Mouse (Mus musculus) midbrain, embryonic 10.5 days (tissue): ENCODE measurements around the gene Nphs1. TPM values are rescaled to one million over a fixed set of nuclear protein-coding genes. Genes with fewer than 3 reads are reported as not detected.
A peak's percentile ranks its signal among the peaks of the same experiment; 100 is the strongest.

Experiments
- DNase-seq: peaks from one replicate; pipeline ENCODE4 v3.0.0-alpha.2; 2017; ENCODE audit warnings: low spot score
- H3K27ac ChIP-seq: fragments of 300-500 bp; sonication (generic); replicated peaks from 2 replicates; pipeline ENCODE4 v1.5.1; 2016; ENCODE audit warnings: mild to moderate bottlenecking
- H3K27me3 ChIP-seq: fragments of 300-500 bp; sonication (generic); 2 replicates; pipeline ENCODE4 v1.6.1; 2016; ENCODE audit warnings: low read depth, mild to moderate bottlenecking; ENCODE audit not compliant: poor library complexity, severe bottlenecking
- H3K36me3 ChIP-seq: fragments of 300-500 bp; sonication (generic); 2 replicates; pipeline ENCODE4 v1.6.1; 2016; ENCODE audit warnings: mild to moderate bottlenecking, moderate library complexity
- H3K4me1 ChIP-seq: fragments of 300-500 bp; sonication (generic); 2 replicates; pipeline ENCODE4 v1.6.1; 2016
- H3K4me3 ChIP-seq: fragments of 300-500 bp; sonication (generic); 2 replicates; pipeline ENCODE4 v1.5.1; 2016; ENCODE audit warnings: mild to moderate bottlenecking, moderate library complexity
- H3K9me3 ChIP-seq: fragments of 300-500 bp; sonication (generic); replicated peaks from 2 replicates; pipeline ENCODE4 v1.6.1; 2016; ENCODE audit warnings: mild to moderate bottlenecking
- WGBS: fragments of 180-500 bp; shearing (Covaris S2); methylation state at CpG from one replicate; pipeline ENCODE4 v1.1.7; 2016; 5-methylcytosine and 5-hydroxymethylcytosine counted together
- polyA plus RNA-seq: library from polyadenylated mRNA; unstranded; fragments of >200 nt; fragmentation: Nextera tagmentation; extraction: Ambion mirVana; gene quantifications from 2 replicates; pipeline ENCODE4 v1.2.1, GENCODE M21; 2016

The Nphs1 gene
- polyA plus RNA-seq, 1 experiment from 2014 or later = 0.23 TPM

DNA sequence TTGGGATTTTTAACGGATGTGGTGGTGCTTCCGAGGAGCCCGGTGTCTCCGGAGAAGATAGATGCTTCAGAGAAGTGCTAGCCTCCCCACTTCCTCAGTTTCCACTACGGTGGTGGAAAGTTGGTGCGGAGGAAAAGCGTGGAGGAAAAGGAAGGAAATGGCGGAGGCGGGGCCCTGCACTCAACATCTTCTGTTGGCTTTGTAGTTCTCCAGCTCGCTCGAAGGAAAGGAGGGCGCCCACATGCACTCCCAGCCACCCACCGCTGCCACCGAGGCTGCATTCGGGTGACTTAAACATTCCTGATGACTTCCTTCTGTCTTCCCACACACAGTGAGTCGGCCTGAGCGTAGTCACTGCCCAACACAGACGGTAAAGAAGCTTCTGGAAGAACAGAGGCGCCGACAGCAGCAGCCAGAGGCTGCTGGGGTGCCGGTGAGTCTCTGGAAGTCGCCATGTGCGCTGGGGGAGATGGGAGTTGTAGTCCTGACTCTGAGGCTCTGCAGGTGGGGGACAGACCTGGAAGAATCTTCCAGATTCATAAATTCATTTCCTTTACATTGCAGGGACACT is 35.0 kb upstream of the Nphs1 start:
- H3K27ac ChIP-seq = peak overlapping the region; percentile 69; the same call in 1 of the 2 replicates
- H3K36me3 ChIP-seq = peaks cover 21% of the 10 kb centered on the region
- peaks cover 4% of the 10 kb centered on the region for H3K9me3 ChIP-seq
- 55% methylated on average over 23 of the region's 23 CpGs for WGBS
- H3K27me3 ChIP-seq = peaks cover 42% of the 10 kb centered on the region
- H3K4me1 ChIP-seq = peaks cover 24% of the 10 kb centered on the region
- no peak for DNase-seq
- H3K4me3 ChIP-seq = peak overlapping the region; percentile 63

DNA sequence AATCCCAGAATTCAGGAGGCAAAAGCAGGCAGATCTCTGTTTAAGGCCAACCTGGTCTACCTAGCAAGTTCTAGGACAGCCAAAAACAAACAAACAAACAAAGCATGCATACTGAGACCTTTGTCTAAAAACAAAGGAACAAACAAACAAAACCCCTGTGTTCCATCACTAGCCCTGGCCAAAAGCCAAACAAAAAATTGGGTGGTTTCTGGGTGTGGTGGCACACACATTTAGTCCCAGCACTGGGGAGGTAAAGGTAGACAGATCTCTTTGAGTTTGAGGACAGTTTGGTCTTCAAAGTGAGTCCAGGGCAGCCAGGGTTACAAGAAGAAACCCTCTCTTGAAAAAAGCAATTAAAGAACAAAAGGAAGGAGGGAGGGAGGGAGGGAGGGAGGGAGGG is 28.8 kb upstream of the Nphs1 start:
- H3K9me3 ChIP-seq = no peaks in the 10 kb centered on the region
- H3K4me3 ChIP-seq = no peak overlapping the region
- H3K4me1 ChIP-seq = no peaks in the 10 kb centered on the region
- 0 out of 2 replicates have a peak, but pooled peaks cover under 1% of the 10 kb centered on the region for H3K27me3 ChIP-seq
- H3K36me3 ChIP-seq = peaks cover 21% of the 10 kb centered on the region
- no peak for DNase-seq
- no peak overlapping the region for H3K27ac ChIP-seq

DNA sequence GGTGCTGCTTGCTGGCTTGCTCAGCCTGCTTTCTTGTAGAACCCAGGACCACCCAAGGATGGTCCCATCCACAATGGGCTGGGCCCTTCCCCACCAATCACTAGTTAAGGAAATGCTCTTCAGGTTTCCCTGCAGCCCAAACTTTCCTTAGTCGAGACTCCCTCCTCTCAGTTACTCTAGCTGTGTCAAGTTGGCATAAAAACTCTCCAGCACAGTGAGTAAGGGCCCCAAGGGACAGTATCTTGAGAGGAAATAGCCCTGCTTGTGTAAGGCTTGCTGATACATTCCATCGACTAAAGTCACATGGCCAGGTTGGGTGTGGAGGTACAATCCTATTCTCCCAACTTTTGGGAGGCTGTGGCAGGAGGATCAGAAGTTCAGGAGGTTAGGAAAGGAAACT is 27.9 kb upstream of the Nphs1 start:
- Histone ChIP-seq H3K4me1 (no peaks in the 10 kb centered on the region), H3K27ac (no peak overlapping the region), H3K4me3 (no peak overlapping the region), H3K27me3 (peaks cover 2% of the 10 kb centered on the region), H3K9me3 (no peaks in the 10 kb centered on the region), H3K36me3 (peaks cover 24% of the 10 kb centered on the region)
- WGBS = 67% methylated on average over 2 of the region's 2 CpGs
- no peak for DNase-seq

DNA sequence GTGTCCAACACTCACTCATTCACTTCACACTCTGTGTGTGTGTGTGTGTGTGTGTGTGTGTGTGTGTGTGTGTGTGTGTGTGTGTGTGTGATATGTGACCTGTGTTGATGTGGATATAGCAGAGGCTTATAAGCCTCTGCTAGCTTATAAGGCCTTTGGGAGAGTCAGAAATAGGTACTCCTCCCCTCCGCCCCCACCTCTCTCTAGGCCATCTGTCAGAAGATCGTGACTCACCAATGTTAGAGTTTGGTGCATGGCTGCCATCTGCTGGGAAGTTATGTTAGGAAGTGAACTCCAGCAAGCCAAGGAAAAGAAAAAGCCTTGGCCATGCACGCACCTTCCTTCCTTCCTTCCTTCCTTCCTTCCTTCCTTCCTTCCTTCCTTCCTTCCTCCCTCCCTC is 26.3 kb upstream of the Nphs1 start:
- Histone ChIP-seq H3K36me3 (peaks cover 28% of the 10 kb centered on the region), H3K27ac (no peak overlapping the region), H3K9me3 (no peaks in the 10 kb centered on the region), H3K4me1 (no peaks in the 10 kb centered on the region), H3K4me3 (no peak overlapping the region), H3K27me3 (peaks cover 18% of the 10 kb centered on the region)
- peak; percentile 45 for DNase-seq
- WGBS = 16% methylated on average over 3 of the region's 3 CpGs

DNA sequence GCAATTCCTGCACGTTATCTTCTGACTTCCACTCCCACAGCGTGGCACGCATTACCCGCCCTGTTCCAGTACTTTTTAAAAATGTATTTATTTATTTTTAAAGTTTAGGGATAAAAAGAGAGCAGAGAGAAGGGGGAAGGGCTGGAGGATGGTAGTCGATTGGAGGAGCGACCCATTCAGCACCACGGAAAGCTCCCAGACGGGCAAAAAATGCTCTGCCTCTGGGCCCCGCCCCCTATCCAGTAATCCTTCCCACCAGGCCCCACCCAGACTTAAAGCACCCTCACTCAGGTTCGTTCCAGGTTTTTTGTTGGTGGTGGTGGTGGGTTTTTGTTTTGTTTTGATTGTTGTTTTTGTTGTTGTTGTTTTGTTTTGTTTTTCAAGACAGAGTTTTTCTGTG is 23.9 kb upstream of the Nphs1 start:
- 3% methylated on average over 10 of the region's 10 CpGs for WGBS
- Histone ChIP-seq H3K4me1 (no peaks in the 10 kb centered on the region), H3K27me3 (peaks cover 33% of the 10 kb centered on the region), H3K27ac (no peak overlapping the region), H3K4me3 (no peak overlapping the region), H3K9me3 (no peaks in the 10 kb centered on the region), H3K36me3 (peaks cover 44% of the 10 kb centered on the region)
- no peak for DNase-seq

DNA sequence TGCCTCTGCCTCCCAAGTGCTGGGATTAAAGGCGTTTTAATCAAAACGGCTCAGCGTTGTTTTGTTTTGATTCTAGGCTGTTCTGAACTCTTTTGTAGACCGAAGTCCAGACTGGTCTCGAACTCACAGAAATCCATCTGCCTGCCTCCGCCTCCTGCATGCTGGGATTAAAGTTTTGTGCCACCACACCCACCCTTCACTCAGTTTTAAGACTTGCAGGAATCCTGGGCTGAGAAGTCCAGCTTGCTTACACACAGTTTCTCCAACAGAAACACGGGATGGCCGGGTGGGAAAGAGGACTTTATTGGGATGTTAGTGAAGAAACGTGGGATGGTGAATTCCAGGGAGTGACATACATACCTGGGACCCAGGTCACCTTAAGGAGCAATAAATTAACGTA is 23.4 kb upstream of the Nphs1 start:
- WGBS = 72% methylated on average over 10 of the region's 10 CpGs
- DNase-seq = no peak
- H3K27me3 ChIP-seq = peaks cover 36% of the 10 kb centered on the region
- no peaks in the 10 kb centered on the region for H3K9me3 ChIP-seq
- no peak overlapping the region for H3K4me3 ChIP-seq
- no peaks in the 10 kb centered on the region for H3K4me1 ChIP-seq
- H3K36me3 ChIP-seq = peaks cover 48% of the 10 kb centered on the region
- no peak overlapping the region for H3K27ac ChIP-seq

DNA sequence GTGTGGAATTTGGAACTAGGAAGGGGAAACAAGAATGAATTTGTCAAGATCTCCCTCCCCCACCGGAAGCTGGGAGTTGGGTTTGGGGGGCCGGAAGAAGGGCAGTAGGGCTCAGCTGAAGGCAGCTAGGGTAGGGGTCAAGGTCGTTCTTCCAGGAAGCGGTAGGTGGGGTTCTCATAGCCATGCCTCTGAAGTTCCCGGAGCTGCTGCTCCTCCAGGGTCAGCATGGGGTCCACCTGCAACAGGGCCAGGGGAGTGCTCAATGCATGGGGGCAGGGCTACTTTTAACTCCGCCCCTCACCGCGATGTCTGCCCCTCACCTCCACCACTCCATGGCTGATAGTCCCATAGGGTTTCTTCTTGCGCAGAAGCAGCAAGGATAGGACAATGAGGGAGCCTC is 23.0 kb upstream of the Nphs1 start:
- H3K4me3 ChIP-seq = no peak overlapping the region
- peaks cover 53% of the 10 kb centered on the region for H3K36me3 ChIP-seq
- H3K27ac ChIP-seq = no peak overlapping the region
- no peaks in the 10 kb centered on the region for H3K4me1 ChIP-seq
- 42% methylated on average over 9 of the region's 9 CpGs for WGBS
- H3K27me3 ChIP-seq = peaks cover 41% of the 10 kb centered on the region
- no peaks in the 10 kb centered on the region for H3K9me3 ChIP-seq
- DNase-seq = no peak

DNA sequence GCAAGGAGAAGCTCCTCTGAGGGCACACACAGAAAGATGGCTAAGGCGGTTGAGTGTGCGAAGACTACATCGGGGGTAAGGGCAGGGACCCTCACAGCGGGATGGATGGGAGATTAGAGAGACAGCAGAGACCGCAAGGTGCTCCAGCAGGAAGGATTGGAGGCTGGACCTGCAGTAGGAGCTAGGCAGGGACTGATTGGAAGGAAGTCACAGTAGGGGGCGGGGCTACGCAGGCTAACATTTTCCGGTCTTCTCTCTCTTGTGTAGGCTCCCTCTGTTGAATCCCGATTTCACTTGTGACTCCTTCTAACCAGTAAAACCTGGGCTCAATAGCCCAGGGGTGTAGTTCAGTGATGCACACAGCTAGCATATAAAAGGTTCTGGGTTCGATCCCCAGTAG is 21.2 kb upstream of the Nphs1 start:
- Histone ChIP-seq H3K27ac (no peak overlapping the region), H3K27me3 (peaks cover 44% of the 10 kb centered on the region), H3K4me3 (no peak overlapping the region), H3K9me3 (no peaks in the 10 kb centered on the region), H3K36me3 (peaks cover 64% of the 10 kb centered on the region), H3K4me1 (no peaks in the 10 kb centered on the region)
- WGBS = 16% methylated on average over 10 of the region's 10 CpGs
- DNase-seq = no peak

DNA sequence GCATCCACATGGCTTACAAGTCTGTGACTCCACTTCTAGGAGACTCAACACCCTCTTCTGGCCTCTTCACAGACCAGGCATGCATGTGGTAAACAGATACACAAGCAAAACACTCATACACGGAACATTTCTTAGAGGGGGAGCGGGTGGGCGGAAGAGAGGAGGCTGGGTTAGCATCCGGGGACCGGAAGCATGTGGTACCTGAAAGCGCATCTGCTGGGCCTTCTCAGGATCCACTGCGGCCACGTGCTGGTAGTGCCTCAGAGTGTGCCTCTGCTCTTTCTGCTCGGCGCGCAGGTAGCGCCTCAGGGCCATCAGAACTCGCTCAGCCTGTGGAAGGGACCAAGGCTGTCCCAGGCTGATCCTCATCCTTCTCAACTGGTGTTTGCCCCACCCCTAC is 18.4 kb upstream of the Nphs1 start:
- DNase-seq = no peak
- Histone ChIP-seq H3K27ac (no peak overlapping the region), H3K36me3 (peaks cover 78% of the 10 kb centered on the region), H3K27me3 (peaks cover 68% of the 10 kb centered on the region), H3K4me3 (no peak overlapping the region), H3K9me3 (no peaks in the 10 kb centered on the region), H3K4me1 (peaks cover 25% of the 10 kb centered on the region)
- WGBS = 73% methylated on average over 13 of the region's 13 CpGs

DNA sequence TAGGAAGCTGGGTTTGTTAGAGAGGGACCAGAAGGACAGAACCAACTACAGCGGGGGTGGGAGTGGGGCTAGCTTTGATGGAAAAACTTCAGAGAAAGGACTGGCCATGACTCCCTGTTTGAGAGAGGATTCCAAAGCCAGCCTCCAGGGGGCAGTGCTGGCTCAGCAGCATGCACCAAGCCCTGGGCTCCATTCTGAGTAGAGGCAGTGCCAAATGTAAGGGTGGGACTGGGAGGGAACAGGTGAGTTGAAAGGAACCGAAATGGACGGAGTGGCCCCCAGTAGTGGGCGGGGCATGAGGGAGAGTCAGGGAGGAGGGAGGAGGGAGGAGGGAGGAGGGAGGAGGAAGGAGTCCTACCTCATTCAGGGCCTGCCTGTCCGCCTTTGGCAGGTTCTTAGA is 17.4 kb upstream of the Nphs1 start:
- Histone ChIP-seq H3K27me3 (peaks cover 66% of the 10 kb centered on the region), H3K27ac (no peak overlapping the region), H3K4me3 (no peak overlapping the region), H3K36me3 (peaks cover 69% of the 10 kb centered on the region), H3K9me3 (no peaks in the 10 kb centered on the region), H3K4me1 (peaks cover 35% of the 10 kb centered on the region)
- DNase-seq = peak; percentile 62
- WGBS = 24% methylated on average over 4 of the region's 5 CpGs

DNA sequence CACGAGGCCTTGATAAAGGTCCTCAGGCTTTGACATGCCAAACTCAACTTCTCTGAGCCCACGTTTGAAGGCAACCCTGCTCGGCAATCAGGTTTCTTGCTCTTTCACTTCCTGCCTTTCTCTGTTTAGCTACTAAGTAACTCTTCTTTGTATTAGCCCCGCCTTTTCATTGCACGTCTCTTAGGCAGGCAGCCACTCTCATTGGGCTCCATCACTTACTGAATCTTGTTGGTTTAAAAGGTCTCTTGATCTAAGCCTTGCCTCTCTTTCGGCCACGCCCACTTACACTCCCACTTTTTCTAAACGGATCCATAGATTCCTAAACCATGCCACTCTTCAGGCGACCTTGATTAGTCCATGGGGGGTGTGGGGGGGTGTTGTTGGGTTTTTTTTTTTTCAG is 14.4 kb upstream of the Nphs1 start:
- Histone ChIP-seq H3K36me3 (peaks cover 41% of the 10 kb centered on the region), H3K27me3 (peaks cover 55% of the 10 kb centered on the region), H3K9me3 (peaks cover 20% of the 10 kb centered on the region), H3K27ac (peak overlapping the region; percentile 92; the same call in 1 of the 2 replicates), H3K4me3 (peak overlapping the region; percentile 80), H3K4me1 (peaks cover 40% of the 10 kb centered on the region)
- no peak for DNase-seq
- 23% methylated on average over 9 of the region's 9 CpGs for WGBS

DNA sequence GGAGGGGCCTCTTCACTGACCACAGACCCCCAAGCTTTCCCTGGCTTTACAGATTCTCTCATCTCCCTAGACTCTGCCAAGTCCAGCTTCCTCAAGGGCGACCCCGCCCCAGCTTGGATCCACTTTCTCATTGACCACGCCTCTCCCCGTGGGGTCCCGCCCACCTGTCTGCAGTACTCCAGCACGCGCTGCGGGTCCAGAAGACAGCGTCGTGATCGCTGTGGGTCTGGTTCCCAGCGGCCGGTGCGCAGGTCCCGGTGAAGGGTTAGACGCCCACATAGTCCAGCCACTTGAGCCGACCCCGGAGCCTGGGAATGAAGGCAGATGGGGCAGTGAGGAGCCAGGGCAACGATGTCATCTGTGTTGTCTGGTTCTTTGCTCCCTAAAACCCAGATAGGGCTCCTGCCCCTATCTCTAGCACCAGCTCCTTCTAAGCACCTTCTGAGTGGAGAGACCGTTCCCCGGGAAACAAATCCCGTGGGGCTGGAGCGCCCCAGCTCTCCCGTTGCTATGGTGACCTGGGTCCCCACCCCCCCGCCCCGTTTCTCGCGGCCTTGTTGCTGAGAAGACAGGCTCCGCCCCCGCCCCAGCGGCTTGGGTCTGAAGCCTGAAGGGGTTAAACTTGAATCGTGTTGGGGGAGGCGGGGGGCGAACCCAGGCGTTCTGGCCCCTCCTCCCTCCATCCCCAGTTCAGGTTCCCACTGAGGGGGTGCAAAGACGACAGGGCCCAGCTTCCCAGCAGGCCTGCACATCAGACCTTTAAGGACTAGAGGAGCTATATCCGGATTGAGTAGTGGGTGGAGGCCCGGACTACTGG is 13.8 kb upstream of the Nphs1 start:
- Histone ChIP-seq H3K27me3 (peaks cover 49% of the 10 kb centered on the region), H3K27ac (peak overlapping the region; percentile 92), H3K36me3 (peaks cover 34% of the 10 kb centered on the region), H3K4me3 (peak overlapping the region; percentile 80), H3K9me3 (peaks cover 20% of the 10 kb centered on the region), H3K4me1 (peaks cover 40% of the 10 kb centered on the region)
- under 1% methylated on average over 38 of the region's 38 CpGs for WGBS
- peak; percentile 89 for DNase-seq

DNA sequence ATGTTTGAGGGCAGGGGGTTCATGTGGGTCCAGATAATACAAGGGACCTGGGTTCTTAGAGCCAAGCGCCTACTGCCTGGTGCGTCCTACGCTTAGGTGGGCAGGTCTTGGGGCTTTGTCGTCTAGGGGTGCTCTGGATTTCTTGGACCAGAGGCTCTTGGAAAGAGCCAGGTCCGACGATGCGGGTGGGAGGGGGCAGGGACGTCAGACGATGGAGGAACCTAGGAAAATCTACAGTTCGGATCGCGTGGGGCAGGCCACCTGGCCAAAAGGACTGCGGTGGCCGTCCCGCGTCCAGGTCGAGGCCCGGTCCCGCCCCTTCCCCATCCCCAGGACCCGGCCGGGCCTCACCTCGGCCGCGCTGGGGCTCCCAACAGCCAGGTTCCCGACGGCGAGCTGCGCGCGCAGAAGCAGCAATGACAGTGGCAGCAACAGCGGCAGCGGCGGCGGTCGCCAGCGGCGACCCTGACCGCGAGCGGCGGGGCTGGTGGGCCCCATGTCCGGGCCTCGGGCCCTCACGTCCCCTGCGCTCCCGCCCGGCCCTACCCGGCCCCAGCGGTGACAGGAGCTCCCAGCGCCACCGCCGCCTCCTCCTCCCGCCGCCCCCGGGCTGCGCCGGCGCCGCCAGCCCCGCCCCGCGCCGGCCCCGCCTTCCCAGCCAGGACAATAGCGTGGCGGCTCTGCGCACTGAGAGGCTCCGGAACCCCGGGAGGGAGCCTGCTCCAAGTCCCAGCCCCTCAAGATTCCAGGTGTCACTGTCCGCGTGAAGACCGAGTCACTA is 13.0 kb upstream of the Nphs1 start, which contains the start of gene Aplp1:
Gene Aplp1, minus strand, starts transcription at position 565 of the 781 bp plus-strand sequence.
- peaks cover 40% of the 10 kb centered on the region for H3K4me1 ChIP-seq
- H3K4me3 ChIP-seq = peak within 1 kb of the TSS; percentile 80
- peak; percentile 78 for DNase-seq
- H3K27me3 ChIP-seq = peaks cover 48% of the 10 kb centered on the region
- H3K27ac ChIP-seq = peak within 1 kb of the TSS; percentile 92
- under 1% methylated on average over 67 of the region's 72 CpGs for WGBS
- H3K9me3 ChIP-seq = peaks cover 20% of the 10 kb centered on the region
- H3K36me3 ChIP-seq = peaks cover 26% of the 10 kb centered on the region
